Mouse (Mus musculus) neutrophil, adult 5-6 weeks (primary cell): ENCODE results near the gene Avil. TPM values are rescaled to one million over a fixed set of nuclear protein-coding genes. Genes with fewer than 3 reads are reported as not detected.
A peak's percentile ranks its signal among the peaks of the same experiment; 100 is the strongest.

Experiments
- ATAC-seq: fragments of 151-379, 151-347 bp; 2 replicates; pipeline ENCODE4 v1.8.0; 2017; ENCODE audit warnings: mild to moderate bottlenecking, moderate TSS enrichment; ENCODE audit not compliant: insufficient number of reproducible peaks, poor library complexity, low FRiP score, severe bottlenecking; ENCODE audit errors: extremely low read depth
- total RNA-seq: library from RNA; stranded (forward); fragments of 200-1000 nt; gene quantifications from 2 replicates; pipeline ENCODE4 v1.2.3, GENCODE M21; 2017

The Avil gene
- total RNA-seq, result 2.0 and 2.1 TPM in 2 replicates

GRCm38 (mm10) chr10:127000529-127000928 is at the start of gene Avil:
Gene Avil (plus strand): TSS chr10:127000709.
- no peak for ATAC-seq

GRCm38 (mm10) chr10:126952375-126952774 is 48.1 kb upstream of the Avil start:
- ATAC-seq, result no peak

GRCm38 (mm10) chr10:126953029-126953471 is 47.5 kb upstream of the Avil start:
- ATAC-seq, result no peak

GRCm38 (mm10) chr10:126956692-126957358 is 43.7 kb upstream of the Avil start:
- no peak for ATAC-seq

- no peak for ATAC-seq
Measured at GRCm38 (mm10) chr10:126957359-126958107, 43.0 kb upstream of the Avil start.

GRCm38 (mm10) chr10:126960496-126960895 is 40.0 kb upstream of the Avil start:
- no peak for ATAC-seq

- no peak for ATAC-seq
Measured at GRCm38 (mm10) chr10:126961757-126962156, 38.8 kb upstream of the Avil start.

GRCm38 (mm10) chr10:126962271-126962965 is 38.1 kb upstream of the Avil start:
- ATAC-seq, result no peak

GRCm38 (mm10) chr10:126962966-126963330 is 37.6 kb upstream of the Avil start:
- no peak for ATAC-seq

GRCm38 (mm10) chr10:126963821-126964220 is 36.7 kb upstream of the Avil start:
- no peak for ATAC-seq

GRCm38 (mm10) chr10:126971363-126972050 is 29.0 kb upstream of the Avil start:
- no peak for ATAC-seq

GRCm38 (mm10) chr10:126972051-126972725 is 28.3 kb upstream of the Avil start:
- no peak for ATAC-seq

GRCm38 (mm10) chr10:126972988-126973387 is 27.5 kb upstream of the Avil start:
- no peak for ATAC-seq

- no peak for ATAC-seq
Measured at GRCm38 (mm10) chr10:126975706-126976105, 24.8 kb upstream of the Avil start.

- ATAC-seq, result no peak
Measured at GRCm38 (mm10) chr10:126977076-126977475, 23.4 kb upstream of the Avil start.

GRCm38 (mm10) chr10:126978277-126978994 is 22.1 kb upstream of the Avil start, which contains the start of gene Ctdsp2:
Gene Ctdsp2 (plus strand): TSS chr10:126978717.
- peak; percentile 87 for ATAC-seq

- no peak for ATAC-seq
Measured at GRCm38 (mm10) chr10:126979121-126979635, 21.3 kb upstream of the Avil start.

GRCm38 (mm10) chr10:126979636-126980151 is 20.8 kb upstream of the Avil start:
- ATAC-seq, result no peak
